Mouse (Mus musculus) G1E (cell line): ENCODE results near the gene Prl2c2.
"Not testable (repeated sequence)": the region's sequence is repeated elsewhere in the genome, so short reads cannot be mapped to it uniquely, and the experiment has no call there.

ENCODE experiments used
- CTCF ChIP-seq: IDR thresholded peaks from 2 replicates; pipeline ENCODE4 v1.5.1; 2012; ENCODE audit warnings: low read depth, low read length, inconsistent platforms, mixed read lengths
- GATA1 ChIP-seq: IDR thresholded peaks from 2 replicates; pipeline ENCODE4 v1.6.1; 2012; ENCODE audit warnings: borderline replicate concordance, low read length, inconsistent platforms, mixed read lengths
- POLR2AphosphoS5 ChIP-seq: IDR thresholded peaks from 2 replicates; pipeline ENCODE4 v1.6.1; 2012; ENCODE audit warnings: low read depth, low read length, inconsistent platforms; ENCODE audit not compliant: insufficient replicate concordance
- TAL1 ChIP-seq: conservative IDR thresholded peaks from 2 replicates; pipeline ENCODE4 v1.6.1; 2012; ENCODE audit warnings: low read depth, low read length, inconsistent platforms, mixed read lengths

DNA sequence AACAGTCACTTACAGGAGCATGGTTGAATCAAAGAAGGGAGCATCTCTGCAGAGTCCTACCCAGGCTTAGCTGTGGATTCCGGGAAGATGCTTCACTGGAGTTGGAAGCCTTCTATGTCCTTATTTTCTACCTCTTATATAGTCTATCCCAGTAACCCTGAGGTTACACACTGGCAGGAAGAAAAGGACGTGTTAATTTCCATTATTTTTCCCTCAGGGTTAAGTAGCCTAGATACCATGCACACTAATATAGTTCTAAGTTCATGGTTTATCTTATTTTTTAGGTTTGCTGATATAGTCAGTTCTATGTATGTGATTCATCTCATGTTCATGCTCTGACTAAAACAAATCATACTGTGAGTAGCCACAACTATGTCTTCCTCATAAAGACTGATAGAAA lies at the start of gene Prl2c2:
- TF ChIP-seq CTCF, GATA1, TAL1, POLR2AphosphoS5: not testable (repeated sequence)
